Mouse (Mus musculus): ENCODE measurements at regions not wholly inside any gene's neighbourhood (a gene's known extent, or its start where the extent isn't known, plus 50 kb on each side); places are given as distances from the start of the nearest gene placed in this dataset.

DNA sequence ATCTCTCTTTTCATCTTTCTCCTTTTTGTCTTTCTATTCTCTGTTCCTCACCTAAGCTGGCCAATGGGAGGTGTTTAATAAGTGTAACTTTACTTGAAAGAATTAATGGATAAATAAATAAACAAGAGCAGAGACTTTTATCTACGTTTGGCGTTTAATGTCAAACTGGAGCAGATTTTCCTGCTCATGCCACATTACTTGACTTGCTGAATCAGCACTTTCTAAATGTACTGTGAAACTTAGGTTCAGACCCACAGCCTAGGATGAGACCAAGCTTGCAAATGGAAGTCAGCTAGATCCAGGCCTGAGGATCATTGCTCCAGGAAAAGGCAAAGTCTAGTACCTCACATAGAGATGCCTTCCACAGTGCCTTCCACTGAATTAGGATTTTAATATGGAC, 141.5 kb downstream of the H2al1n start:
- ATAC-seq (ENCODE audit: low FRiP score, low TSS enrichment) (no peak), DNase-seq (ENCODE audit: low spot score) (no peak)
- TF ChIP-seq CTCF (IDR thresholded peaks at IDR 0.05; ENCODE audit: low read depth) (no peak), EP300 (optimal IDR thresholded peaks at IDR 0.05) (no peak)
- 59% methylated on average over 2 of the region's 2 CpGs for WGBS
- Histone ChIP-seq H3K4me2 (replicated peaks; ENCODE audit: low read depth) (no peak overlapping the region), H3K4me1 (replicated peaks; ENCODE audit: control insufficient read depth, insufficient read depth) (no peaks in the 10 kb centered on the region), H3K27me3 (ENCODE audit: control insufficient read depth, insufficient read depth, low read length) (no peaks in the 10 kb centered on the region), H3K27ac (replicated peaks) (no peak overlapping the region), H3K9me3 (ENCODE audit: control insufficient read depth, low read length) (no peaks in the 10 kb centered on the region), H3K9ac (ENCODE audit: low read length) (no peak overlapping the region), H3K4me3 (ENCODE audit: low read depth, low read length) (no peak overlapping the region), H3K36me3 (ENCODE audit: control insufficient read depth, insufficient read depth, low read length) (no peaks in the 10 kb centered on the region)

- H3K27ac ChIP-seq (replicated peaks), result no peak overlapping the region
- no peak overlapping the region for H3K9ac ChIP-seq (ENCODE audit: low read length)
- no peak overlapping the region for H3K4me2 ChIP-seq (replicated peaks; ENCODE audit: low read depth)
- no peak for TF ChIP-seq EP300 (optimal IDR thresholded peaks at IDR 0.05)
- no peak for TF ChIP-seq CTCF (IDR thresholded peaks at IDR 0.05; ENCODE audit: low read depth)
- H3K4me3 ChIP-seq (ENCODE audit: low read depth, low read length), result no peak overlapping the region
- no peaks in the 10 kb centered on the region for H3K36me3 ChIP-seq (ENCODE audit: control insufficient read depth, insufficient read depth, low read length)
- H3K27me3 ChIP-seq (ENCODE audit: control insufficient read depth, insufficient read depth, low read length), result no peaks in the 10 kb centered on the region
- ATAC-seq (ENCODE audit: low FRiP score, low TSS enrichment) (no peak), DNase-seq (ENCODE audit: low spot score) (no peak)
- H3K9me3 ChIP-seq (ENCODE audit: control insufficient read depth, low read length), result no peaks in the 10 kb centered on the region
- H3K4me1 ChIP-seq (replicated peaks; ENCODE audit: control insufficient read depth, insufficient read depth), result no peaks in the 10 kb centered on the region
- WGBS, result 48% methylated on average over 3 of the region's 3 CpGs
Observed at GRCm38 (mm10) chrX:14353366-14353765, 142.4 kb downstream of the H2al1n start.

DNA sequence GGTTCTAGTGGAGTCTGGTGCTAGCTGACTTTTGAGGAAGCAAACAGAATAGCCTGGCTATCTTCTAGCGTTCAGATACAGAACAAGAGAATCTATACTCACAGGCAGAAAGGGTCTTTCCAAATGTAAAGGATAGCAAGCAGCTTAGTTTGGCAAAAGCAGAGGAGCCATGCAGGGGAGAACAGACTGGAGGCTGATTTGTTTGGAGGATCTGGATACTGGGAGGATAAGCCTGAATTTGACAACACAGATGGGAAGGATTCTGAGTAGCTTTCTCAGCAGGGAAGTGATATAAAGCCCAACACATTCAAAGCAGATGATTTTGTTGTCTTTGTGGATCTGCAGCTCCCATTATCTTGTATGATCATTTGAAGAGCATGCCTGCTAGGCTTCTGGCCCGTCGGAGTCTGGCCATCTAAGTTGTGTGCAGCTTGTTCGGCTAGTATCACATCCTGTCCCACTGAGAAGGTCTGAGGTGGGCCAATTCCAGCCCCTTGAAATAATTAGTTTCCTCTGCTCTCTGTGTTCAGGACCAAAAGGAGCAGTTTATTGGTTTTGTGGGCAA, 145.6 kb downstream of the H2al1n start:
- no peak for TF ChIP-seq EP300 (optimal IDR thresholded peaks at IDR 0.05)
- no peak for TF ChIP-seq CTCF (IDR thresholded peaks at IDR 0.05; ENCODE audit: low read depth)
- Histone ChIP-seq H3K27me3 (ENCODE audit: control insufficient read depth, insufficient read depth, low read length) (no peaks in the 10 kb centered on the region), H3K36me3 (ENCODE audit: control insufficient read depth, insufficient read depth, low read length) (no peaks in the 10 kb centered on the region), H3K9me3 (ENCODE audit: control insufficient read depth, low read length) (no peaks in the 10 kb centered on the region), H3K4me3 (ENCODE audit: low read depth, low read length) (no peak overlapping the region), H3K4me2 (replicated peaks; ENCODE audit: low read depth) (no peak overlapping the region), H3K27ac (replicated peaks) (no peak overlapping the region), H3K9ac (ENCODE audit: low read length) (no peak overlapping the region), H3K4me1 (replicated peaks; ENCODE audit: control insufficient read depth, insufficient read depth) (no peaks in the 10 kb centered on the region)
- no peak for DNase-seq (ENCODE audit: low spot score)
- WGBS, result 69% methylated on average over 4 of the region's 4 CpGs
- no peak for ATAC-seq (ENCODE audit: low FRiP score, low TSS enrichment)

Data from stomach, postnatal 0 days (tissue).